Mouse (Mus musculus) limb, embryonic 13.5 days (tissue): ENCODE results near the gene Abcc4. TPM values are rescaled to one million over a fixed set of nuclear protein-coding genes. Genes with fewer than 3 reads are reported as not detected.

Source experiments
- ATAC-seq: fragments of 200-750 bp; cut with Nextera tagmentation; 2 replicates; pipeline ENCODE4 v1.8.0; 2017; ENCODE audit warnings: low read depth, moderate number of reproducible peaks, moderate TSS enrichment; ENCODE audit not compliant: low FRiP score
- H3K27ac ChIP-seq: fragments of 300-500 bp; sonication (generic); 2 replicates; pipeline ENCODE4 v1.5.1; 2015; ENCODE audit warnings: inconsistent platforms, mild to moderate bottlenecking, moderate library complexity
- H3K27me3 ChIP-seq: fragments of 300-500 bp; sonication (generic); 2 replicates; pipeline ENCODE4 v1.6.1; 2015; ENCODE audit warnings: mild to moderate bottlenecking, inconsistent platforms
- H3K36me3 ChIP-seq: fragments of 300-500 bp; sonication (generic); 2 replicates; pipeline ENCODE4 v1.6.1; 2015; ENCODE audit warnings: inconsistent platforms, mild to moderate bottlenecking, moderate library complexity
- H3K4me1 ChIP-seq: fragments of 300-500 bp; sonication (generic); 2 replicates; pipeline ENCODE4 v1.6.1; 2015; ENCODE audit warnings: inconsistent platforms
- H3K4me2 ChIP-seq: fragments of 300-500 bp; sonication (generic); replicated peaks from 2 replicates; pipeline ENCODE4 v1.6.1; 2015; ENCODE audit warnings: inconsistent platforms, mild to moderate bottlenecking, moderate library complexity
- H3K4me3 ChIP-seq: fragments of 300-500 bp; sonication (generic); 2 replicates; pipeline ENCODE4 v1.5.1; 2015; ENCODE audit warnings: moderate library complexity, mild to moderate bottlenecking, inconsistent platforms
- H3K9ac ChIP-seq: fragments of 300-500 bp; sonication (generic); 2 replicates; pipeline ENCODE4 v1.6.1; 2015; ENCODE audit warnings: mild to moderate bottlenecking, inconsistent platforms
- H3K9me3 ChIP-seq: fragments of 300-500 bp; sonication (generic); 2 replicates; pipeline ENCODE4 v1.6.1; 2016; ENCODE audit warnings: inconsistent platforms
- WGBS: fragments of 180-500 bp; shearing (Covaris S2); methylation state at CpG from one replicate; pipeline ENCODE4 v1.1.7; 2015; 5-methylcytosine and 5-hydroxymethylcytosine counted together
- polyA plus RNA-seq: library from polyadenylated mRNA; unstranded; fragments of >200 nt; fragmentation: Nextera tagmentation; extraction: Ambion mirVana; gene quantifications from 2 replicates; pipeline ENCODE4 v1.2.1, GENCODE M21; 2015

Gene Abcc4
- polyA plus RNA-seq: 1.3 and 1.4 TPM in 2 replicates

- peak within 1 kb of the TSS; percentile 67 for H3K9ac ChIP-seq
- ATAC-seq: peak; percentile 55
- no peaks in the 10 kb centered on the region for H3K36me3 ChIP-seq
- peak within 1 kb of the TSS; percentile 67 for H3K4me3 ChIP-seq
- H3K9me3 ChIP-seq: no peaks in the 10 kb centered on the region
- H3K4me2 ChIP-seq: peak within 1 kb of the TSS; percentile 99
- peaks cover 22% of the 10 kb centered on the region for H3K4me1 ChIP-seq
- H3K27me3 ChIP-seq: peaks cover 66% of the 10 kb centered on the region
- H3K27ac ChIP-seq: no peak within 1 kb of the TSS
- under 1% methylated on average over 106 of the region's 106 CpGs for WGBS
Observed at GRCm38 (mm10) chr14:118705808-118706731, at the start of gene Abcc4. Abcc4 (minus strand) TSS chr14:118706219.

GRCm38 (mm10) chr14:118751193-118751753 lies 45.3 kb upstream of the Abcc4 start:
- no peak overlapping the region for H3K27ac ChIP-seq
- no peak overlapping the region for H3K9ac ChIP-seq
- no peaks in the 10 kb centered on the region for H3K9me3 ChIP-seq
- no peaks in the 10 kb centered on the region for H3K4me1 ChIP-seq
- H3K4me3 ChIP-seq: no peak overlapping the region
- H3K36me3 ChIP-seq: no peaks in the 10 kb centered on the region
- H3K4me2 ChIP-seq: no peak overlapping the region
- no peak for ATAC-seq
- WGBS: 86% methylated on average over 8 of the region's 8 CpGs
- no peaks in the 10 kb centered on the region for H3K27me3 ChIP-seq

GRCm38 (mm10) chr14:118750505-118751192 lies 44.6 kb upstream of the Abcc4 start:
- no peak overlapping the region for H3K4me3 ChIP-seq

GRCm38 (mm10) chr14:118749715-118750114 lies 43.7 kb upstream of the Abcc4 start:
- ATAC-seq: no peak
- Histone ChIP-seq H3K36me3 (no peaks in the 10 kb centered on the region), H3K4me3 (no peak overlapping the region), H3K4me1 (no peaks in the 10 kb centered on the region), H3K9ac (no peak overlapping the region), H3K4me2 (no peak overlapping the region), H3K27ac (no peak overlapping the region), H3K9me3 (no peaks in the 10 kb centered on the region), H3K27me3 (no peaks in the 10 kb centered on the region)
- 55% methylated on average over 4 of the region's 4 CpGs for WGBS

More at GRCm38 (mm10) chr14:118750505-118751192, 44.6 kb upstream of the Abcc4 start:
- Histone ChIP-seq H3K9me3 (no peaks in the 10 kb centered on the region), H3K9ac (no peak overlapping the region), H3K4me2 (no peak overlapping the region), H3K36me3 (no peaks in the 10 kb centered on the region), H3K4me1 (no peaks in the 10 kb centered on the region), H3K27ac (no peak overlapping the region), H3K27me3 (no peaks in the 10 kb centered on the region)
- no peak for ATAC-seq
- WGBS: 84% methylated on average over 6 of the region's 6 CpGs

- no peak overlapping the region for H3K9ac ChIP-seq
- H3K27me3 ChIP-seq: no peaks in the 10 kb centered on the region
- H3K36me3 ChIP-seq: no peaks in the 10 kb centered on the region
- no peak overlapping the region for H3K27ac ChIP-seq
- H3K4me1 ChIP-seq: no peaks in the 10 kb centered on the region
- 85% methylated on average over 2 of the region's 2 CpGs for WGBS
- no peak overlapping the region for H3K4me3 ChIP-seq
- no peak overlapping the region for H3K4me2 ChIP-seq
- H3K9me3 ChIP-seq: no peaks in the 10 kb centered on the region
- no peak for ATAC-seq
Observed at GRCm38 (mm10) chr14:118749068-118749467, 43.0 kb upstream of the Abcc4 start.

- 78% methylated on average over 5 of the region's 5 CpGs for WGBS
Observed at GRCm38 (mm10) chr14:118742862-118743261, 36.8 kb upstream of the Abcc4 start.

GRCm38 (mm10) chr14:118741780-118742179 lies 35.8 kb upstream of the Abcc4 start:
- H3K4me3 ChIP-seq: no peak overlapping the region
- peaks cover 4% of the 10 kb centered on the region for H3K9me3 ChIP-seq
- H3K4me1 ChIP-seq: no peaks in the 10 kb centered on the region
- H3K27me3 ChIP-seq: no peaks in the 10 kb centered on the region
- no peak overlapping the region for H3K27ac ChIP-seq
- H3K36me3 ChIP-seq: no peaks in the 10 kb centered on the region
- ATAC-seq: no peak
- no peak overlapping the region for H3K9ac ChIP-seq
- H3K4me2 ChIP-seq: no peak overlapping the region

More at GRCm38 (mm10) chr14:118742862-118743261, 36.8 kb upstream of the Abcc4 start:
- Histone ChIP-seq H3K9me3 (peaks cover 4% of the 10 kb centered on the region), H3K4me3 (no peak overlapping the region), H3K4me2 (no peak overlapping the region), H3K36me3 (no peaks in the 10 kb centered on the region), H3K27ac (no peak overlapping the region), H3K9ac (no peak overlapping the region), H3K4me1 (no peaks in the 10 kb centered on the region), H3K27me3 (no peaks in the 10 kb centered on the region)
- no peak for ATAC-seq

- WGBS: 62% methylated on average over 12 of the region's 12 CpGs
- no peaks in the 10 kb centered on the region for H3K27me3 ChIP-seq
- H3K9me3 ChIP-seq: peaks cover 4% of the 10 kb centered on the region
- no peak overlapping the region for H3K4me2 ChIP-seq
- H3K4me3 ChIP-seq: no peak overlapping the region
- H3K4me1 ChIP-seq: no peaks in the 10 kb centered on the region
- ATAC-seq: no peak
- no peaks in the 10 kb centered on the region for H3K36me3 ChIP-seq
- H3K9ac ChIP-seq: no peak overlapping the region
- no peak overlapping the region for H3K27ac ChIP-seq
Observed at GRCm38 (mm10) chr14:118737251-118737888, 31.4 kb upstream of the Abcc4 start.

- no peak overlapping the region for H3K27ac ChIP-seq
- no peak overlapping the region for H3K4me3 ChIP-seq
- ATAC-seq: no peak
- peaks cover 1% of the 10 kb centered on the region for H3K9me3 ChIP-seq
- no peaks in the 10 kb centered on the region for H3K27me3 ChIP-seq
- H3K9ac ChIP-seq: no peak overlapping the region
- no peaks in the 10 kb centered on the region for H3K36me3 ChIP-seq
- 68% methylated on average over 2 of the region's 2 CpGs for WGBS
- H3K4me1 ChIP-seq: no peaks in the 10 kb centered on the region
- H3K4me2 ChIP-seq: no peak overlapping the region
Observed at GRCm38 (mm10) chr14:118735114-118735513, 29.1 kb upstream of the Abcc4 start.

- WGBS: 76% methylated on average over 5 of the region's 5 CpGs
- no peak overlapping the region for H3K4me2 ChIP-seq
- no peaks in the 10 kb centered on the region for H3K36me3 ChIP-seq
- no peaks in the 10 kb centered on the region for H3K4me1 ChIP-seq
- H3K27ac ChIP-seq: no peak overlapping the region
- no peak overlapping the region for H3K4me3 ChIP-seq
- no peak for ATAC-seq
- no peak overlapping the region for H3K9ac ChIP-seq
- H3K27me3 ChIP-seq: no peaks in the 10 kb centered on the region
- no peaks in the 10 kb centered on the region for H3K9me3 ChIP-seq
Observed at GRCm38 (mm10) chr14:118733146-118733545, 27.1 kb upstream of the Abcc4 start.

GRCm38 (mm10) chr14:118730631-118731030 lies 24.6 kb upstream of the Abcc4 start:
- Histone ChIP-seq H3K4me3 (no peak overlapping the region), H3K4me2 (no peak overlapping the region), H3K27ac (no peak overlapping the region), H3K27me3 (no peaks in the 10 kb centered on the region), H3K9me3 (no peaks in the 10 kb centered on the region), H3K4me1 (no peaks in the 10 kb centered on the region), H3K36me3 (no peaks in the 10 kb centered on the region), H3K9ac (no peak overlapping the region)
- WGBS: 85% methylated on average over 5 of the region's 5 CpGs
- ATAC-seq: no peak

GRCm38 (mm10) chr14:118725467-118725866 lies 19.4 kb upstream of the Abcc4 start:
- Histone ChIP-seq H3K4me2 (no peak overlapping the region), H3K9me3 (no peaks in the 10 kb centered on the region), H3K4me3 (no peak overlapping the region), H3K27ac (no peak overlapping the region), H3K4me1 (no peaks in the 10 kb centered on the region), H3K36me3 (no peaks in the 10 kb centered on the region), H3K9ac (no peak overlapping the region), H3K27me3 (peaks cover 11% of the 10 kb centered on the region; the same call in 1 of the 2 replicates)
- no peak for ATAC-seq
- WGBS: 87% methylated on average over 5 of the region's 5 CpGs
